11 mouse cellular contexts compared by ENCODE assay signal in the genomic region with DNA sequence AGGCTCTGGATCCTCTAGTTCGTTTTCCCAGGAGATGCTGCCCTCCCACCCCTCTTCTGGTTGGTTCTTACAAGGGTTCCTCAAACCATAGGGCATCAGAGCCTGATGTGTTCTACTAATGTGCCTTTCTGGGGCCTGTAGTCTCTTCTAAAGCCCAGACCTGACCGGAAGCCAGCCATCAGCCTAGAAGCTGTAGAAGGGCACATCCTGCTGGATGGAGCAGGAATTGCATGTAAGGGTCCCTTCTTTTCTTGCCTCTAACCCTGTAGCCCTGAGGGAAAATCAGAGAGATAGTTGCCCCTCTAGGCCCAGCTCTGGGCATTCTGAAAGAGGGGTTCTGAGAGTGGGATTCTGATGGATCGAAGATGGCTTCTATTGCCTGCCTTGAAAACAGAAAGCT.
A peak's percentile ranks its signal among the peaks of the same experiment; 100 is the strongest.
DNase-seq lines count a peak whose midpoint lies in the region; ATAC-seq and TF ChIP-seq lines count a peak whose summit lies in the region.
"Had no signal": no experiment of that assay in that cellular context is flagged by ENCODE, and none has a peak within 500 bp of the region (broad histone marks: within the 10 kb centered on the region; RNA-seq: fewer than 3 reads in every experiment).

No protein-coding gene starts in this region.

- no peak overlapping the region for H3K9ac ChIP-seq in kidney, postnatal 0 days (ENCODE audit: low read depth, low read length)
- H3K9ac ChIP-seq: liver, embryonic 13.5 days had no signal

- H3K4me2 ChIP-seq in kidney, postnatal 0 days (ENCODE audit: low read length) = no peak overlapping the region
- H3K4me2 ChIP-seq: liver, embryonic 13.5 days had no signal

- intact Hi-C loops in left cerebral cortex, postnatal 25 days (cut with DNase I) = no loop called here

- TF ChIP-seq CTCF in kidney, postnatal 0 days (IDR thresholded peaks at IDR 0.05; ENCODE audit: low read depth) = peak; percentile 40; the same call in 1 of the 2 replicates

- H3K27ac ChIP-seq in kidney, postnatal 0 days = no peak overlapping the region
- H3K27ac ChIP-seq: liver, embryonic 13.5 days had no signal

- no peaks in the 10 kb centered on the region for H3K36me3 ChIP-seq in kidney, postnatal 0 days (ENCODE audit: insufficient read depth, low read length)
- H3K36me3 ChIP-seq: liver, embryonic 13.5 days had no signal

- no peak for DNase-seq in kidney, postnatal 0 days (ENCODE audit: low spot score)
- DNase-seq in kidney, postnatal 25 days = no peak
- DNase-seq in CD4-positive helper T cell, adult 2 months (ENCODE audit: low read depth, low spot score) = peak; percentile 57
- peak; percentile 72 for DNase-seq in R1 (ENCODE audit: low read depth, low spot score)
- DNase-seq in induced T-regulatory cell, adult 2 months (ENCODE audit: low read depth) = peak; percentile 68
- DNase-seq in adrenal gland, postnatal 36 days = no peak
- DNase-seq in left cerebral cortex, postnatal 25 days (ENCODE audit: low spot score in 2 of 2) = no peak
- no peak for DNase-seq in adrenal gland, adult 18-20 months (ENCODE audit: low spot score in 2 of 2)
- DNase-seq: cerebellum, adult 8-10 months; liver, embryonic 13.5 days had no signal

- no peak for ATAC-seq in kidney, postnatal 0 days (replicated peaks; ENCODE audit: low FRiP score, low read depth)

- no peaks in the 10 kb centered on the region for H3K4me1 ChIP-seq in kidney, postnatal 0 days (replicated peaks; ENCODE audit: insufficient read depth, low read length)
- H3K4me1 ChIP-seq: liver, embryonic 13.5 days had no signal

- WGBS in kidney, postnatal 0 days = 84% methylated on average over 3 of the region's 3 CpGs

- no peaks in the 10 kb centered on the region for H3K9me3 ChIP-seq in kidney, postnatal 0 days (replicated peaks; ENCODE audit: low read length)
- H3K9me3 ChIP-seq: liver, embryonic 13.5 days had no signal

- no peak overlapping the region for H3K4me3 ChIP-seq in kidney, postnatal 0 days (replicated peaks; ENCODE audit: low read depth, low read length)
- H3K4me3 ChIP-seq: liver, embryonic 13.5 days; myocyte had no signal

- H3K27me3 ChIP-seq in kidney, postnatal 0 days (ENCODE audit: insufficient read depth, low read length) = no peaks in the 10 kb centered on the region
- H3K27me3 ChIP-seq: liver, embryonic 13.5 days had no signal

Comparison
In these comparisons a context has a peak if more than half of its experiments do, and no peak if none do; other contexts are left out.
1. DNase-seq: peak in CD4-positive helper T cell, adult 2 months (single experiment), R1 (single experiment) and induced T-regulatory cell, adult 2 months (single experiment); none in kidney, postnatal 0 days (single experiment), kidney, postnatal 25 days (0 of 2), adrenal gland, postnatal 36 days (0 of 2), left cerebral cortex, postnatal 25 days (0 of 2) and adrenal gland, adult 18-20 months (0 of 2).